In genomic region chr5:85870311-85870710, GRCm38 (mm10) we compare ENCODE assay signal across 11 mouse cellular contexts.
"Had no signal": no experiment of that assay in that cellular context is flagged by ENCODE, and none has a peak within 500 bp of the region (broad histone marks: within the 10 kb centered on the region; RNA-seq: fewer than 3 reads in every experiment).

No protein-coding gene starts in this region.

- H3K9ac ChIP-seq: liver, embryonic 15.5 days; midbrain, embryonic 13.5 days had no signal

- H3K36me3 ChIP-seq: limb, embryonic 10.5 days; liver, embryonic 15.5 days; midbrain, embryonic 13.5 days had no signal

- H3K27me3 ChIP-seq: liver, embryonic 15.5 days; midbrain, embryonic 13.5 days had no signal

- ATAC-seq: lung, postnatal 0 days; midbrain, embryonic 13.5 days had no signal

- H3K4me1 ChIP-seq: limb, embryonic 10.5 days; liver, embryonic 15.5 days; midbrain, embryonic 13.5 days had no signal

- H3K27ac ChIP-seq: left cerebral cortex, adult 2 months; limb, embryonic 10.5 days; liver, embryonic 15.5 days; midbrain, embryonic 13.5 days; stomach, postnatal 0 days had no signal

- DNase-seq: kidney, adult 8-10 months; kidney, postnatal 25 days; lung, adult 2 months; lung, postnatal 36 days had no signal

- H3K9me3 ChIP-seq: limb, embryonic 10.5 days; liver, embryonic 15.5 days; midbrain, embryonic 13.5 days had no signal

- H3K4me3 ChIP-seq: left cerebral cortex, adult 2 months; limb, embryonic 10.5 days; liver, embryonic 15.5 days; midbrain, embryonic 13.5 days had no signal

- H3K4me2 ChIP-seq: liver, embryonic 11.5 days; liver, embryonic 15.5 days; midbrain, embryonic 13.5 days had no signal
